Mouse (Mus musculus) brain, embryonic 14.5 days (tissue): ENCODE data around the gene Crhr1. TPM values are rescaled to one million over a fixed set of nuclear protein-coding genes. Genes with fewer than 3 reads are reported as not detected.

Experiments used
- DNase-seq: peaks from one replicate; pipeline ENCODE4 v3.0.0-alpha.2; 2011; ENCODE audit warnings: low read depth
- CTCF ChIP-seq: fragments of 200-500 bp; IDR thresholded peaks from 2 replicates; pipeline ENCODE4 v1.5.1; 2012; ENCODE audit warnings: inconsistent platforms, mild to moderate bottlenecking, moderate library complexity, borderline replicate concordance; ENCODE audit not compliant: insufficient read depth, insufficient read length; ENCODE audit errors: extremely low read depth
- POLR2A ChIP-seq: fragments of 200-500 bp; IDR thresholded peaks from 2 replicates; pipeline ENCODE4 v1.6.1; 2012; ENCODE audit warnings: mild to moderate bottlenecking, inconsistent platforms, borderline replicate concordance; ENCODE audit not compliant: poor library complexity, insufficient read depth, insufficient read length, severe bottlenecking; ENCODE audit errors: extremely low read depth
- polyA plus RNA-seq: library from polyadenylated mRNA; depleted of rRNA; stranded (reverse); fragments of >200 nt; gene quantifications from 2 replicates; pipeline ENCODE4 v1.2.3, GENCODE M21; 2012; rRNA removed

Gene Crhr1
- polyA plus RNA-seq = 9.9 and 10.2 TPM in 2 replicates

DNA sequence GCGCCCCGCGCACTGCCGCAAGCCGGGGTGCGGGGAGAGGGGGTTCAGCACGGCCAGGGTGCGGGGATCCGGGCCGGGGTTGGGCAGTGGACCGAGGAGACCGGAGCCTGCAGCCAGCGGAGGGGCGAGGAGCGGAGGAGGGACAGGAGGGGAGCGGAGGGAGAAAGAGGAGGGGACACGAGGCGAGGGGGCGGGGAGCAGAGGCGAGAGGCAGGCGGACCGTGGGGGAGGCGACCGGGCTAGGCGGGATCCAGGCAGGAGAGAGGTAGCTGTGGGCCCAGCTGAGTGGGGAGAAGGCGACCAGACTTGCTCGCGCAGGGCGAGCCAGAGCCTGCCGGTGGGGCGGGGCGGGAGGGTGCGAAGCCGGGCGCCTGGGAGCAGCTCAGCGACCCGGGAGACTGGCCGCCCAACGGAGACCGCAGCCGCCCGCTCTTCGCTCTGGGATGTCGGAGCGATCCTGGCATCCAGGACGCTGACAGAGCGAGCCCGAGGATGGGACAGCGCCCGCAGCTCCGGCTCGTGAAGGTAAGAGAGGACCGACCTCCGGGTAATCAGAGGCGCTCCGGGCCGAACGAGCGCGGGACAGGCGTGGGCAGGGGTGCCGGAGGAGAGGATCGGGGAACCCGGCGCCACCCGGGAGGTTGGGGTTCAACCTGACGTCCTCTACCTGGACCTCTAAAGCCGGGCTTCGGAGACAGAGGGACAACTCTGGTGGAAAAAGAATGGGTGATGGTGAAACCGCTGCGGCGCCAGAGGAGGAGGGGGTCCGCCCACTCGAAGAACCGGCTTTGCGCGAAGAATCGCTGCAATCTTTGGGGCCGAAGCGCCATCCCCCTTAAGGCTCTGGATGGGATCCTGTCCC lies at the start of gene Crhr1:
Gene Crhr1 (plus strand): TSS at position 276 of the 862 bp plus-strand sequence.
- TF ChIP-seq POLR2A = no peak
- TF ChIP-seq CTCF = no peak
- DNase-seq = peak; percentile 67

DNA sequence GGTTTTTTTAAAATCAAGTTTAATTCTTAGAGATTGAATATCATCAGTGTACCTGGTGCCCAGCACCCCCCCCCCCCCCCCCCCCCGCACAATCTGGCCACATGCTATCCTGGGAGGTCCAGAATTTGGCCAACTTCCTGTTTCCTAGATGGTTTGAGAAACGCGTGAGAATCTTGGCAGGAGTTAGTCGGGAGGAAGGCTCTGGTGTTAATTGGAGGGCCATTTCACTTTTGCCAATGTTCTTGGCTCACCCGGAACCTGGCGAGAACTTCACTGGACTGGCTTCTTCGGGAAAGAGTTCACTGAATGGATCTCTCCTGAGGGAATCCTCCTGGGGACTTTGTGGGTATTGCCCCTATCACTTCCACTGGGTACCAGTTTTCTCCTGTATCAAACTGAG lies 49.4 kb upstream of the Crhr1 start:
- TF ChIP-seq POLR2A = no peak
- TF ChIP-seq CTCF = no peak
- no peak for DNase-seq

DNA sequence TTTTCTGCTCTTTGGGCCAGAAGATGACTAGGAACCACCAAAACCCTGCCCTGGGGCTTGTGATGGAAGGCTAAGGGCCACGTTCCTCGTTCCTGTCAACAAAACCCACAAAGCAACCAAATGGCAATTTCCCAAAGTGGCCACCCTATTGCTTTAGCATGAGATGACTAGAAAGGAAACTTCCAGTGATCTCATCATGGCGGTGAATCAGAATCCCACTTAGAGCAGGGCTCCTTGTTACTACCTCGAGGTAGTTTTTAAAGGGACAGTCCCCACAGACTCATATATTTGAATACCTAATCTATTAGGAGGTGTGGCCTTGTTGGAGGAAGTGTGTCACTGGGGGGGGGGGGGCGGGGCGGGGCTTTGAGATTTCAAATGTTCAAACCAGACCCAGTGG lies 48.9 kb upstream of the Crhr1 start:
- DNase-seq = no peak
- TF ChIP-seq CTCF = no peak
- TF ChIP-seq POLR2A = no peak

DNA sequence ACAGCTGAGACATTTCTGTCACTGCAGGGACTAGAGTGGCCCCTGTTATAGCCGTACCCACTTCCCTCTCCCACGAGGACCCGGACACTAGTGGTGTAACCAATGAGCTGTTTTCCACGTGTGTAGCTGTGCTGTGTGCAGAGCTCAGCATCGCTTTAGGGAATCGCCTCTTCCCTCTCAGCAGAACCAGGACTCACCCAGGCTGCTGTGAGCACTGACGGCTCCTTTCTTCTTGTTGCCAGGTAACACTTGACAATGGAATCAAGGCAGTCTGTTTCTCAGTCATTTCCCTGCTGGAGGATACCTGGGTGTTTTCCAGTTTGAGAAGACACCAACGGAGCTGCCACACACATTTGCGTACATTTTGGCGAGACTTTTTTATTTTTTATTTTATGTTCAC lies 44.1 kb upstream of the Crhr1 start:
- peak; percentile 59 for DNase-seq
- TF ChIP-seq POLR2A (no peak), CTCF (no peak)

- no peak for DNase-seq
- TF ChIP-seq POLR2A (no peak), CTCF (no peak)
Measured at GRCm38 (mm10) chr11:104090769-104091168, 41.9 kb upstream of the Crhr1 start.

GRCm38 (mm10) chr11:104095151-104095550 lies 37.5 kb upstream of the Crhr1 start:
- no peak for DNase-seq
- no peak for TF ChIP-seq CTCF
- TF ChIP-seq POLR2A = no peak

GRCm38 (mm10) chr11:104096536-104096935 lies 36.1 kb upstream of the Crhr1 start:
- TF ChIP-seq CTCF (no peak), POLR2A (no peak)
- DNase-seq = peak; percentile 32

DNA sequence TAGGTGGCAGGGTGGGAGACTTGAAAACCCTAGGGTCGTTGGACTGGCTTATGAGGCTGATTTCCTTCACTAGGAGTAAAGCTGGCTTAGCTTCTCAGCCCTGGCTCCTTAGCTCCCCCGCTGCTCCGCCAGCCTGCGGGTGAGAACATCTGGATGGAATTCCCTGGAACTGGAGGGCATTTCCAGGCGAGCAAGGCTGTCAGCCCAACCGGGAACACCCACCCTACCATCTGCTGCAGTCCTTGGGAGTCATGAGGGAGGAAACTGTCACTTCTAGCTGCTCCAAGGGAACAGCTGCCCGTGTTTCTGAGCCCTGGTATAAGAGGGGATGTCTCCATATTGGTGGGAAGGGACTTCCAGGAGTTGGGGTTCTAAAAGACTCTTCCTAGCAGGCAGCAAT lies 33.1 kb upstream of the Crhr1 start:
- TF ChIP-seq CTCF = no peak
- no peak for TF ChIP-seq POLR2A
- peak; percentile 66 for DNase-seq

GRCm38 (mm10) chr11:104102641-104103040 lies 30.0 kb upstream of the Crhr1 start:
- TF ChIP-seq CTCF (no peak), POLR2A (no peak)
- DNase-seq = peak; percentile 68

DNA sequence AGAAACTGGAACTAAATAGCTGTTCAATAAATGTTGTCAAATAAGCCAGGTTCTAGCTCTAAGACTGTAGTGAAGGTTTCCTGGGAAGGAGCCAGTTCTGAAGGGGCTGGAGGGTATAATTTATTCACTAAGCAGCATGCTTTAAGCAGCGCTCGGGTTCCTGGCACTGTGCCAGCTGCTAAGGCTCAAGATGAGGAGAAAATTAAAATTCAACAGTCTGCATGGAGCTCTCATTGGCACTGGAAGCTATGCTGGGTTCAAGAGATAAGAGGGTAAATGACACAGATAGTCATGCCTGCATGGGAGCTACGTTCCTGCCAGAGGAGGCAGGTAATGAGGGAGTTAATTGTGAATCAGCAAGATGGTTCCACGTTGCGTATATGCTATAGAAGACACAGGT lies 26.3 kb upstream of the Crhr1 start:
- no peak for TF ChIP-seq POLR2A
- no peak for TF ChIP-seq CTCF
- DNase-seq = peak; percentile 97

DNA sequence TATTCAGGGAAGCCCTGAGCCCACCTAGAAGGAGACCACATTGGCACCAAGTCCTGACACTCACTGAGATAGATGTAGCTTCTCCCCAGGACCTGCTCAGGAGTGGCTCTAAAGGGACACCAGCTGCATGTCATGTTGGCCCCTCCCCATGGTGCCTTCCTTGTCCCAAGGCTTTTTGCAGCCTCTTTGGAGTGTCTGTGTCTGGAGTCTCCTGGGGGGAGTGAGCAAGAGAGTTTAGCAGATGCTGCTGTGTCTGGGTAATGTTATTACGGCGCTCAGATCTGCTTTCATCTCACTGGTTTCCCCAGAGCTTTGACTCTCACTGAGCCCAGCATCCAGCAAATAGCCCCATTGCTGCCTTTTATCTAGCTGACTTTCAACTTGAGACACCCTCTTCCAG lies 25.7 kb upstream of the Crhr1 start:
- no peak for TF ChIP-seq CTCF
- TF ChIP-seq POLR2A = no peak
- DNase-seq = peak; percentile 40

DNA sequence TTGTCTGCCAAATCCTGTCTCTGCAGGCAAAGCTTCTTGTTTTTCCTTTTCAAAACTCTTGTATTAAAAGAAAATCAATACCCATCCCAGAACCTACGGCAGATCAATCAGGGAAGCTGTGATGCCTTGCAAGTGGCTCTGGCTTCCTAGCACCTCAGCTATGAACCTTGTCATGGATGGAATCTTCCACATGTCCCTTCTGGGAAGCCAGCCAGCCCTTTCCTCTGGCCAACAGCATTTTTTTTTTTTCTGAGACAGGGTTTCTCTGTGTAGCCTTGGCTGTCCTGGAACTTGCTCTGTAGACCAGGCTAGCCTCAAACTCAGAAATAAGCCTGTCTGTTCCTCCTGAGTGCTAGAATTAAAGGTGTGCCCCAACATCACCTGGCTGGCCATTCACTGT lies 22.3 kb upstream of the Crhr1 start:
- DNase-seq = no peak

More for the DNA sequence above, 22.3 kb upstream of the Crhr1 start:
- TF ChIP-seq POLR2A (no peak), CTCF (no peak)
